Mouse (Mus musculus): ENCODE results near the gene Foxn3. TPM values are rescaled to one million over a fixed set of nuclear protein-coding genes. Genes with fewer than 3 reads are reported as not detected.
A peak's percentile ranks its signal among the peaks of the same experiment; 100 is the strongest.

The Foxn3 gene
- total RNA-seq, 2 experiments from 2014 or later: 49.9 to 51.2 TPM

DNA sequence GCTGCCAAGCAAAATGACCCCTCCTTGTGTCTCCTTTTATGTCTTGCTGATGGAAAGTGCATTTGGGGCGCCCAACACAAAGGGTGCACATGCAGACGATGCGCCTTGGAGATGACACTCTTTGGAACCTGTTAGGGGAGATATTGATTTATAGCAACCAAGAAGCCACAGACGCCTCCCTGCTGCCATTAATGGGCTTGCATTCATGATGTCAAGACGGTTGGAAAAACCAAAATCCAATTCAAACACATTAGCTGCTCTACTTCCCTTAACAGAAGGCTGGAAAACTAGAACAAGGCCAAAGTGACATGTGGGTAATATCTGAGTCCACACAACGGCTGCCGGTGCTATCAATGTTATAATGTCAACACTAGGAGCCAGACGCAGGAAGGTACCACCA lies 314.8 kb downstream of the Foxn3 start:
- DNase-seq (ENCODE audit: low spot score in 2 of 2): no peak
- intact Hi-C loops (cut with DNase I): no loop called here

DNA sequence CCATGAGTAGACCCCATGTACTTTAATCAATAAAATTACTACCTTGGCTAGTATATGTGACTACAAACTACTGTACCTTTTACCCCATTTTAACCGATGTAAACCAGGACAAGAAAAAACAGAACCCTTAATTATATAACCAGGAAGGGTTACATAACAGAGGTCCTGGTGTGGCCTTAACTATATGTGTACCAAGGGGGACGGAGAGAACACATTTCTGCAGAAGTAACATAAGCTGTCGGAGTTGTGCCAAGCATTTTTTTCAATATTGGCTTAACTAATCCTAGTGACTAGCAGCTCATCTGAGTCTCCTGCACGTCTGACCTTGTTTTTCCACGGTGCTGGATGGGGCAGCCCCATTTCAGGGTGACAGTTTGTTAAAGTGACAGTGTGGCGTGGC lies 315.4 kb downstream of the Foxn3 start:
- no peak for DNase-seq (ENCODE audit: low spot score in 2 of 2)
- intact Hi-C loops (cut with DNase I): no loop called here

DNA sequence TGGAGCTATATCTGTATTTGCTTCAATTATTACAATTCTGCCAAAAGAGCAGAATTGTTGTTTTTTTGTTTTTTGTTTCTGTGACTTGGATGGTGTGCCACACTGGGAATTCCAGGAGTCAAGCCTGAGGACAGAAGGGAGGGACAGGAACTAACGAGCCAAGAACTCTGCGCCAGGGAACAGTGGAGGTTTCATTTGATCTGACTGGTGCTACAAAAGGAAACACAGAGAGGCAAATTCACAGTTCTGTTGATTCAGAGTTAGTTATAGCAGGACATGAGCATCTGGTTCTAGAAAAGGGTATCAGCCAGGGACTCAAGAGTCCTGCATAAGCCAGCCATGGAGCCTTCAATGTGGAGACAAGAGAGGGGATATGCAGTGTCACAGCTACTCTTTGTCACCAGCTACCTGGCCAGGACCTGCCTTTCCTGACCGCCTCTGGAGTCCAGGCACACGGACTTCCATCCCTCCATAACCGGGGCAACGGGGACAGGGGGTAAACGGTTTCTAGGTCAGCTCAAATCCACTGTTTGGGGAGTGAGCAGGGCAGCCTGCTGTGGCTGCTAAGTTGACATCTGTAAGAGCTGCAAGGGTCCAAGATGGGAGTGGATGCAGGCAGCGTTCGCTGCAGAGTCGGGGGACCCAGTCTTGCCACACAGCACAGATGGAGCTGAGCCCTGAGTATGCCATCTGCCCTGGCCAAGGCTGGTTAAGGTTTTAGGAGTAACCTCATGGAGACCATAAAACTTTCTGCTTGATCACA lies 316.2 kb downstream of the Foxn3 start:
- intact Hi-C loops (cut with DNase I): no loop called here

DNA sequence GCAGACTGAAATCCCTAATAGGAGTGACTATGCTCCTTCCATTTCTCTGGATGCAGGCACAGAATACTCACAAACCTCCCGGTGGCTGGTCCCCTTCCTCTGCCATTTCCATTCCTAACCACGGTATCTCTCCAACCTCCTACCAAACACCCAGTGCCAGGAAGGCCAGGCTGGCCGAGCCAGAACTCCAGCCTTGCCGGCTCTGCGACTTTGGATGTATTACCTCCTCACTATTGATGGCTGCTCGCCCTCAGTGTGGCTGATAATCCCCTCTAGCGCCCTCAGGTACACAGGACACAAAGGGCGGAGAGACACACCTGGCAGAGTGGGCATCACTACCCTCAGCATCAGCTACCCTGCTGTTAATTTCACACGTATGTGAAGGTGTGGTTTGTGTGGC lies 318.7 kb downstream of the Foxn3 start:
- intact Hi-C loops (cut with DNase I): no loop called here
- no peak for DNase-seq (ENCODE audit: low spot score in 2 of 2)

More for the DNA sequence above, 316.2 kb downstream of the Foxn3 start:
- no peak for DNase-seq (ENCODE audit: low spot score in 2 of 2)

DNA sequence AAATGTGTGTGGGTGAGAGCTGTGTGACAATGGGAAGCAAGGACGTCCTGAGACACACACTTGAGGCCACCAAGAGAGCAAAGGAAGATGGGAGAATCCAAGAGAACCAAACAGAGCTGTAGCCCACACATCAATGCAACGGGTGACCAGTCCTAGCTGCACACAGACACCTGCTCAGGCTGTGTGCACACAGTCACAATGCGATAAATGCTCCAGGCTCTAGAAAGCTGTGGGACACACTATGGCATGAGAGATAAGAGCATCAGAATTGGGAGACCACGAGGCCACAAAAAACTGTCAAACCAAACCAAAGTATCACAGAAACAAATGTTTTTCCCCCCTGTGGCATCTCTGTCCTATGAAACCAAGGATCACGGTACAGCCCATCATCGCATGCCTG lies 319.1 kb downstream of the Foxn3 start:
- no peak for DNase-seq (ENCODE audit: low spot score in 2 of 2)
- intact Hi-C loops (cut with DNase I): no loop called here

DNA sequence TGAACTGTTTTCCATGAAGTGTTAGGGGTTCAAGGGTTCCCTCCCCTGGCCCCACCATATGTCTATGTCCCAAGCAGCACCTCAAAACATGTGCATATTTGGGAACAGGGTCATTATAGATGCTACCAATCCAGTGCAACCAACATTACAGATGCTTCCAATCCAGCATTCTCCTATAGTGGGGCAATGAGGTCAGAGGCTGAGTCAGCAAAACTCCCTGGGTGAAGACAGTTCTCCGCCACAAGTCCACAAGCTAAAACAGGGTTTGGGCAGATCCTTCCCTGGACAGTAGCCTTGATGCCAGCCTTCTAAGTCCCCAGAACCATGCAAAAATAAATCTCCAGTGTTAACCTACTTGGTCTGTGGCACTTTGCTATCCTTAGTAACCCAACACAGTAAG lies 320.1 kb downstream of the Foxn3 start:
- no peak for DNase-seq (ENCODE audit: low spot score in 2 of 2)

DNA sequence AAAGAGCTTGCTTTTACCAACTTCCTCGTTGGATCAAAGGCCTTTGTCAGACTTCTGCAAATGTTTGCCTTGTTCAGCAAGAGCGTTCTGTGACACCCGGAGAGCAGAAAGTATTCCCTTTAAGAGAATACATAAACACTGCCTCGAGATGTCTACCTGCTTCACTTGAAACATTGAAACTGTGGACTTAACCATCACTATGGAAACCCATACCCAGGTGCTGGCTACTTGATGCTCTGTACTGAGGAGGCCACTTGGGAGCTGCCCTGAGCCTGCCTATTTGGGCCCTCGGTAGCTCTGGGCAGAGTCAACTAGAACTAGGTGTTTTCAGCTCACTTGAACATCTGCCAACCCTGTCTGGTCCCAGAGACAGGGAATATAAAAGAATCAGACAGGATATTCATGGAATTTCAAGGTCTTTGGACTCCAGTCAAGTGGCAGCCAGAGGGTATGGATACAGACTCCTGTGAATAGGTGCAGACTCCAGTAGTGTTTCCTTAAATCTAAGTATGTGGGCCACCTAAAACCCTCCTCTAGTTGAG lies 323.1 kb downstream of the Foxn3 start:
- intact Hi-C loops (cut with DNase I): no loop called here
- DNase-seq (ENCODE audit: low spot score in 2 of 2): no peak

More for the DNA sequence above, 320.1 kb downstream of the Foxn3 start:
- intact Hi-C loops (cut with DNase I): no loop called here

DNA sequence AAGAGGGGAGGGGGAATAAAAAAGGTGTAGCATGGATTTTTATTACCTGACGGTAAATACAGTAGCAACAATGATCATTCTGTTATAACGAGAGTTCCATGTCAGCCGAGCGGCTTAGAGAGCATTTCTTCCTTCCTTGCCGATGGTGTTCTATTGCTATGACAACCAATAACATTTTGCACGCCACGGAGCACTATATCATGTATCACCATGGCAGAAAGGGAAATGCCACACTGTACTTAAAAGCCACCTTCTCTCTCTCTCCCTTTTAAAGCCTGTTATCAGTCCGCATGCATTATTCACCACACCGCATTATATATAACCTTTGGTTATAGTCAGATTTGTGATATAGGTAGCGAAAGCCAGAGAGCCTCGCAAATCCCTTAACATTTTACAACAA lies 323.6 kb downstream of the Foxn3 start:
- no peak for DNase-seq (ENCODE audit: low spot score in 2 of 2)
- intact Hi-C loops (cut with DNase I): no loop called here

DNA sequence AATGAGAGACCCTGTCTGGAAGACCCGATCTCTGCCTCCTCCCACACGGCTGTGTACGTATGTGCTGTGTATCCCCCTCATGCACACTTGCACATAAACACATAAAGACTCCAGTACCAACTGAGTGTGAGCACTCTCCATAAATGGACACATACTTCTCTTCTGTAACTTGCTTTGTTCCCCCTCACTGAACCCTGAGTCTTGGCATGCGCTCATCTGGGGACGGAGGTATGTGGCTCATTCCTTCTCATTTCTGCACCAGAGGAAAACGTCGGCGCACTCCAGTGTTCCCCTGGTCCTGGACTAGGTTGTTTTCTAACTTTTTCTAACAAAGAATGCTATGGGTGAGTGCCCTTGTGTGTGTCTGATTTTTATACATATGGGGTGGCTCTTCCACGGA lies 325.9 kb downstream of the Foxn3 start:
- intact Hi-C loops (cut with DNase I): no loop called here
- DNase-seq (ENCODE audit: low spot score in 2 of 2): no peak

DNA sequence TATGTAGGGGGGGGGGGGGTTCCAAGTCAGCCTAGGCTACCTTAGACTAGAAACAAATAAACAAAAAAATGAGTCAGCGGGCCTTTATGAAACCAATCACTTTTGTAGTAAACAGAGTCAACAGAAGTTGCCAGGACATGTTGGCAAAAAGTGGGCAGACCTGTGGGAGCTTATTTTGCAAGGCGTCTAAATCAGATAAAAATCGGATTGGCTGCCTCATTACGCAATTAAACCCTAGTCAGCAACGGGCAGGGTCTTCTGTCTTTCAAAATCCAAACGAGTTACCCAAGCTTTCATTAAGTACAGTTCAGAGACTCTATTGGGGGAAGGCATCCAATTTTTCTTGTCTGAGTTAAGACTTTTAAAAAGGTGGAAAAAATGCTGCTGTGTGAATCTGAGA lies 329.0 kb downstream of the Foxn3 start:
- no peak for DNase-seq (ENCODE audit: low spot score in 2 of 2)
- intact Hi-C loops (cut with DNase I): no loop called here

DNA sequence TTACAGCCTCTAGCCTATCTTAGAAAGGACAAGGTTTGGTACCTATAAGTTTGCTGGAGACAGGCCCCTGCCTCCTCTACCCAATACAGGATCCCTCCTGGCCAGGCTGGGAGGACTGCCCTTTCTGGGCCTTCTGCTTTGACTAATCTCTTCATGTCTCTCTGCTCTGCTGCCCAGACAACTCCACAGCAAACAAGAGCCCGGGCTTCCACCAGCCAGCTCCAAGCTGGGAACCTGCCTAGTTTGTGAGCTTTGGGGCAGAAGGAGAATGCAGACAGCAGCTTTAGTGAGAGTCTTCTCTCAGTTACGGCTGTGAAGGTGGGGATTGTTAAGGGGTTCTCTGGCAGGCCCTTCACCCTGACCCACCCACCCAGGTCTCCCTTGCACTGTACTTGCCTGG lies 330.0 kb downstream of the Foxn3 start:
- intact Hi-C loops (cut with DNase I): no loop called here
- no peak for DNase-seq (ENCODE audit: low spot score in 2 of 2)

DNA sequence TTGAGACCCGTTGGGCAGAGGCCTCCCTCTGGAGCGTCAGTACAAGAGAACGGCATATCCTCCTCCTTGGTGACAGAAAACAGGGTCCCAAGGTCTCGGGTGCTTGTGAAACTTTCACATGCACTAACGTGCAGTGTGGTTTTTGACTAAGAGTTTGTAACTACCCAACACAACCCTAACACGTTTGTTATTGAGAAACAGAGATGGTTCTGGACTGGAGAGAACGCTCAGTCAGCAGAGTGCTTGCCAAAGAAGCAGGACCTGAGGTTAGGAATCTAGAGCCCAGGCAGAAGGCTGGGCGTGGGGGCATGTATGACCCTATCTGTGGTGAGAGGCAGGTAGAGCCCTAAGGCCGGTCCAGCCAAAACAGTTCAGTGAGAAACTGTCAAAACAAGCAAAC lies 330.9 kb downstream of the Foxn3 start:
- DNase-seq (ENCODE audit: low spot score in 2 of 2): no peak
- intact Hi-C loops (cut with DNase I): no loop called here

DNA sequence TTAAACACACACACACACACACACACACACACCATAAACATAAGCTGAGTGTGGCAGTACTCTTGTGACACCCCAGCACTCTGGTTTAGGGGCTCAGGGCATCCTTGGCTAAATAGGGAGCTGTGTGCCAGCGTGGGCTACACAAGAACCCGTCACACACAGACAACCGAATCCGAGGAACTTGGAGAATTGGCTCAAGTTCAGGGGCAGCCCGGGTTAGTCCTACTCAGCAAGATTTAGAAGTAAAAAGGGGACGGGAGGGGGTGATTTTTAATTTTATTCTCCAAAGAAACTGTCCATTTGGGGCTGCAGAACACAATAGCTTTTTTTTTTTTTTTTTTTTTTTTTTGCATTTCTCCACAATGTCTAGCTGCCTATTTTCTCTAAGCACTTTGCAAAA lies 332.1 kb downstream of the Foxn3 start:
- no peak for DNase-seq (ENCODE audit: low spot score in 2 of 2)
- intact Hi-C loops (cut with DNase I): no loop called here

DNA sequence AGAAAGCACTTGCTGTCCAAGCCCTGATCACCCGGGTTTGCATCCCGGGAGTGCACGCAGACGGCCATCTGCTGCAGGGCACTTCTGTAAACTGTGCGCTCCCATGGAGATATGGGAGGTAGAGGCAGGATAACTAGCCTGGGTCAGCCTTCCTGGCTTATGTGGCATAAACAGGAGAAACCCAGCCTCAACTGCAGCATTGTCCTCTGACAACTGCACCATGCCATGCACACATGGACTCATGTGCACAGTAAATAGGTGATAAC lies 332.7 kb downstream of the Foxn3 start:
- no peak for DNase-seq (ENCODE audit: low spot score in 2 of 2)
- intact Hi-C loops (cut with DNase I): no loop called here

DNA sequence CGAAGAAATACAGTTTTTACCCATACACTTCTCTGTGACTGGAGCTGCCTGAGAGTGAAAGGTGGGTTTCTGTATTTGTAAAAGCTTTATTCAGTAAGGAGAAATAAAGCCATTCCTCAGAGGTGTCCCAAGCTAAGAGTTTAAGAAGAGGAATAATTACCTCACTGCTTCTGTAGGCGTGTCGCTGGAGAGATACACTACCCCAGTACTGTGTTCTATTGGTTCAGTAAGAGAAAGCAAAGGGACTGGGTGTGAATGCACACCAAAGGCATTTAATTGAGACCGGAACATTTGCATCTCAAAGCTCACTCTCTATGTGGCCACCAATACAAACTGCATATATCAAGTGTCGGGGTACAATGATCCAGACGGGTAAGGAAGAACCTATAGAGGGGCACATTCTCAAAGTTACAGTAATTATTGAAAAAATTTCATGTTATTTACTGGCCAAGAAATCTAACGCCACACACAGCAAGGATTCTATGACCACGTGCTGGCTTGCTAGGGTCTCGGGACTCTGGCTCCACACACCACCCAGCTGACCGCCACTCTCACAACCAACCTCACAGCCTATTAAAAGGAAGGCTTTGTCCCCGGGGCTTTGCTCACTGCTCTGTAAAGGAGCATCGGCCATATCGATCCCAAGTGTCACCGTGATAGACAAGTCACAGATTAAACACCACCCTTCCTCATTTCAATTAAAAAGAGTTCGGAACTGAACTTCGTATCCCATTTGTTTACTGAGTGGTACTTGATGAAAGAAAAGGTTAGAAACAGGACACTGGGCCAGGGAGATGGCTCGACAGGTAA lies 333.2 kb downstream of the Foxn3 start:
- intact Hi-C loops (cut with DNase I): no loop called here
- no peak for DNase-seq (ENCODE audit: low spot score in 2 of 2)

DNA sequence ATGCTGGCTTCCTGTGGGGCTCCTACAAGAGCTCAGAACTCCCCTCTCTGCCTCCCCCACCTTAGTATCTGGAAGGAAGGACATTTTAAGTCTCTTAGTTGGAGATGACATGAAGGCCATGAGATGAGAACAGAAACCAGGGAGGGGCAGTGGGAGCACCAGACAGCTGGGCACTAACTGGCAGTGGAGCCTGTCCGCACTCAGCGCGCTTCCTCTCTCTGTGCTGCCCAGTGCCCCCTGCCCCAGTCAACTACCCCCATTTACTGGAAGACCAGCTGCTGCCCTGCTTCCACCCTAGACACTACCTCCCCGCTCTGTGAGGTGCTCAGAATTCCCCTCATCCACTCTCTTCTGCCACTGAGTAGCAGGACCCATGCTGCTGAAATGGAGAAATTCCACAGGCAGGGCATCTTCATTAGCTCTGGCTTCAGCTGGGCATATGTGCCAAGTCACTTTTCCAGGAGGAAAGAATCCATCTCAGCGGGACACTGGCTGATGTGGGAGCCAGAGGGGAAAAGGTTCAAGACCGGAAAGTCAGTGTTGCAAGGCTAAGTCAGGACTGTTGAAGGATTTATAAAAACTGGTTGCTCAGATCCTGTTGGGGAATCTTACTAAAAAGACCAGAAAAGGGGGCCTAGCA lies 335.9 kb downstream of the Foxn3 start:
- no peak for DNase-seq (ENCODE audit: low spot score in 2 of 2)
- intact Hi-C loops (cut with DNase I): no loop called here

DNA sequence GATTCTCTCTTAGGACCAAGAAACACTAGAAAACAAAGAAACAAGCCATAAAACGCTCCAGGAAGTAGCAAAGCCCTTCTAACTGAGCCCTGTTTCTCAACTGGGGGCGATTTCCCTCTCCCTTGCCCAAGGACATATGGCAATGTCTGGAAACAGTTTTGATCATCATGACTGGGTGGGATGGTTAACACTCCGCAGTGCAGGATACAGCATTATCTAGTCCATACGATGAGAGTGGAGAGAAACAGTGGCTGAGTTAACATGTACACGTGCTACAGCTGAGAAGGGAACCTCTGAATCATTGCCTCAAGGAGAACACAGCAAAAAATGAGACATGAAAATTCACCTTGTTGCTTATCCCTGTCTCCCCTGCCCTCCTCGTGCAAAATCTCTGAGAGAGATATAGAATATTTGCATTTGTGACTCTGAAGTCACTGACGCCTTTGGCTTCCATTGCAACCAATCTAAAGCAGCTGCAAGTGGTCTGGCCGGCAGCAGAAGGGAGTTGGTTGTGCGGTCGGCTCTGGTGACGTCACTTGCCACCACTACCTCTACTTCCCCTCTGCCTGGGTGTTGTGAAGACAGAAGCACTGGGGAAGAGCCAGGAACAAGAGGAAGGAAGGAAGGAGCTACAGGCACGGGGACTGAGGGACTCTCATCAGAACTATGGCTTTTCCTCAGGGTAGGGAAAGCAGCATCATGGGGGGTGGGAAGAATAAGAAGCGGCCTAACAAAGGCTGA lies 338.3 kb downstream of the Foxn3 start:
- intact Hi-C loops (cut with DNase I): no loop called here
- DNase-seq (ENCODE audit: low spot score in 2 of 2): peak in 1 of 2 experiments; percentile 35

DNA sequence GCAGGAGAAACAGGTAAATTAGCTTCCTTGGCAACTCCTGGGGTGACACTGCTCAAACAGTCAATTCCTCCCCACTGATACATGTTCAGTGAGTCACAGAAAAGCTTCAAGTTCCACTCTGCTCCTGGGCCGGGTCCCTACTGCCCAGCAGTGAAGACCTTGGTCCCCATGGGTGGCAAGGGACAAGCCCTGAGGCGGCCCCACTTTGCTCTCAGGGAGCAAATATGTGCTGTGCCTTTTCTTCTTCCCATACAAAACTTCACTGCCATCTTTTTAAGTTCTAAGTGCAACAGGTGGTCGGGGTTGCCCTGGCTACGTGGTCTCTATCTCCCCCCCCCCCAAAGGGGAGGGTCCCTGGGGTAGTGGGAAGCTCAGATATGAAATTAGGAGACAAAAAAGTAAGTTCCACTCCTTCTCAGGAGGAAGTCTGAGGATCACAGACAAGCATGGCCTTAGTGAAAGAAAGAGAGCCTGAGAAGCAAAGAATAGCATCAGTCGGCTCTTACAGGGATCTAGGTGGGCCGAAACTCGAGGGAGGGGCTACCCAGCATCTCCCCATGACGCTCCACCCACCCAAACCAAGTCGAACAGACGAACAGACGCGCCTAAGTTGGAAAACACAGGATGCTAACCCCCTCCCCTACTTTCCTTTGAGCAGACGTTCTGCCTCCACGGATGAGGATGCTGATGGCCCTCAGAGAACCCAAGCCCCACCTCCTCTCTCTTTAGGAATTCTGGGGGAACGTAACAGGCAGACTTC lies 342.1 kb downstream of the Foxn3 start:
- intact Hi-C loops (cut with DNase I): no loop called here
- DNase-seq (ENCODE audit: low spot score in 2 of 2): no peak

DNA sequence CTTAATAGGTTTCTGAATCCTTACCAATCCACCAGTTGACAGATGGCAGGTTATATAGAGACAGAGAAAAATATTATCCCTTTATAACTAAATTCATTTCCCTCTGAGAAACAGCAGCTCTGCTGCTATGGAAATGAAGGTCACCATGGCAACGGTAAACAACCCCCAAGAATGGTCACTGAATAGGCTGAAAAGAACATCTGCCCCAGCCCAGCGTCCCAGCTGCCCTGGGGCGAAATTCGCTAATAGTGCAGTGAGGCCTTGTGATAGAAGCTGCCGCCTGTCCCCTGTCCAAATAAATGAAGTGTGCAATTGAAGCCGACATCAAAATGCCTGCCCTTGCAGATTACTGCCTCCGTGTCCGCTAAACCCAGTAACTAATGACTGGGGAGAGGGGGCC lies 343.0 kb downstream of the Foxn3 start:
- peak in 1 of 2 experiments; percentile 32 for DNase-seq (ENCODE audit: low spot score in 2 of 2)
- intact Hi-C loops (cut with DNase I): no loop called here

Measured in left cerebral cortex, postnatal 36 days (tissue).